Mouse (Mus musculus) thymus, postnatal 36 days (tissue): ENCODE data around the gene Rad9a.

Experiments used
- DNase-seq, 2 experiments: peaks; one replicate each; pipeline ENCODE4 v3.0.0; 2022; ENCODE audit warnings: mixed read lengths in 2 of 2

Rad9a gene

DNA sequence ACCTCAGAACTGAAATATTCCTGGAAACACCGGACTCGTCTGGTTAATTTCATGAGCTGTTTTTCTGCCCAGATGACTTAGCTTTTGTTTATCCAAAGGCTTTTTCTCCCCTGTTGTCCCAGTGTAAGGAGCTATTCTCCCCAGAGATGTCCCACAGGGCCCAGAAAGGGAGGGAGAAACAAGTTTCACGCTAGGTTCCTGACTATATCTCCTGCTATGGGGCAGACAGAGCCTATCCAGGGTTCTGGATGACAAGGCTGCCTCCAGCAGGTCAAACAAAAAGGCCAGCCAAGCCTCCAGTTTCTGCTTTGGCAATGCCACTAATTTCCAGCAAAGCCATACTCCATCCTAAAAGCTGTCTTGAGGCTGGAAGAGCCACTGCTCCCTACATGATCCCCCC lies 16.4 kb upstream of the Rad9a start:
- DNase-seq, result no peak

- no peak for DNase-seq
These were observed 15.7 kb upstream of the Rad9a start for GRCm38 (mm10) chr19:4217140-4217539.

DNA sequence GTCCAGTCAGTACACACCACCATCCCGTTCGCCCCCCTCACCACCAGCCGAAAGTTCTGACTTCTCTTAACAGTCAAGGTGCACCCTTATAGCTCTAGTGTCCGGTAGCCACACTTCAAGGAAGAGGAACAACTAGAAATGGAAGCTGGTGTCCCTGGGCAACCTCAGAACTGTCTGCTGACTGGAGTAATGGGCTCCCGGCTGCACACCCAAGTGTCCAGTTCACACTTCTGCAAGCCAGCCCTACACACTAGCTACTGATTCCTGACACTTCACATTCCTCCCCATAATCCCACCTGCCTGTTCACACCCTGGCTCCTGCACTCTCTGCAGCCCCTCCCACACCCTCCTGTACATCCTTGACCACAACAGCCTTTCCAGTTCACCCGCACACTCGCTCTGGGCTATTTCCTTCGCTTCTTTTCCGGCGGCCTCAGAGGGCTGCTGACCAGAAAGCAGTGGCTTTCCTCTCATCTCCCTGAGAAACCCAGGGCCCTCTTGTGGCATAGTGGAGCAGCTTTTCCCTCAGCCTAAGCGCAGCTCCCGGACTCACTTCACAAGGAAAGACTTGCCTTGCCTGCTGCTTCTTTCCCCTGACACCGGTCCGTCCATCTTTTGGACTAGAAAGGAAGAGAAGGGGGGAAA lies 14.7 kb upstream of the Rad9a start:
- DNase-seq, result no peak

- DNase-seq, result no peak
These were observed 14.0 kb upstream of the Rad9a start for GRCm38 (mm10) chr19:4215451-4215840.

DNA sequence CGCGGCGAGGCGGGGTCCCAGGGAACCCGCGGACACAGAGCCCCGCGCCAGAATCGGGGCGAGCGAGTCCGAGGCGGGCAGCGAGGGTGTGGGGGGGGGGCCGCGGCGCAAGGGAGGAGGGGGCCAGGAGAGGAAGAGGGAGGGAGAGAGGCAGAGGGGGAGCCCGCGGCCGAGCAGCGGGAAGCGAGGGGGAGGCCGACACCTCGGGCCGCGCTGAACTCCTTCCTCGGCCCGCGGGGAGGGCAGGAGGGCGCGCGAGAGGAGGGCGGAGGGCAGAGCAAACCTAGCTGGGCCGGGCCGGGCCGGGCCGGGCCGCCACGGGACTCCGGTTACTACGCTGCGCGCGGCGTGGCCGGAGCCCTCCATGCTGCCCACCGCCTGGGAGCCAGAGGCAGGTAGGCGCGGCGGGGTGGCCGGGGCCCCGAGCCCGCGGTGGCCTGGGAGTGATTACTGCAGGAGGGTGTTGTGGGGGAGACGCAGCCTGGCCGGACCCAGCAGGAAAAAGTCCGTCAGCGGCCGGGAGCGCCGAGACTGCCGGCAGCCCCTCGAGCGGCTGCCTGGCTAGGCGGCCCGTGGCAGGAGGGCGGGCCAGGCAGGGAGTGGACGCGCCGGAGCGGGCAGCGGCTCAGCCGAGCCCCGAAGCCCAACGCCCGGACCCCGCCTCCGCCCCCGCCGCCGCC lies 13.4 kb upstream of the Rad9a start:
- DNase-seq, result peak in 1 of 2 experiments; percentile 46

- DNase-seq, result peak; percentile 59 to 66
These were observed 12.8 kb upstream of the Rad9a start, which contains the start of the genes Clcf1 and AC109138.7 for GRCm38 (mm10) chr19:4214071-4214770. Gene Clcf1 (plus strand): TSS chr19:4214238. Gene AC109138.7 (plus strand): TSS chr19:4214357.

- peak in 1 of 2 experiments; percentile 21 for DNase-seq
These were observed 12.1 kb upstream of the Rad9a start for GRCm38 (mm10) chr19:4213524-4213974.

GRCm38 (mm10) chr19:4211891-4212588 lies 10.6 kb upstream of the Rad9a start:
- no peak for DNase-seq

DNA sequence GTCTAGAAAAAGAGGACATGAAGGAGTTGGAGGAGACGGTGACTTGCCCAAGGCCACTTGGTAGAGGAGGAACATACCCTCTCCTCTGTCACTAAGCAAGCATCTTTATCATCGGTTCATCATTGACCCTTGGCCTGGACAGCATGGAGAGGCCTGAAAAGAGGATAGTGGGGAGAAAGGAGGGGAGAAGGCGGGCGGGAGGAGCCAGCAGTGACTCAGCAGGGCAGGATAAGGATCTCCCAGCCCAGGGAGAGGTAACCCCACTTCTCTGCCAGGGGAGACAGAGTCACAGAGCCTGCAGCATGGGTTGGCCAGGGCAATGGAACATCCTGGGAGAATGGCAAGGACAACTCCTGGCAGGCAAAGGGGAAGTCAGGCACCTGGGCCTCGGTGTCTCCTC lies 7.1 kb upstream of the Rad9a start:
- no peak for DNase-seq

DNA sequence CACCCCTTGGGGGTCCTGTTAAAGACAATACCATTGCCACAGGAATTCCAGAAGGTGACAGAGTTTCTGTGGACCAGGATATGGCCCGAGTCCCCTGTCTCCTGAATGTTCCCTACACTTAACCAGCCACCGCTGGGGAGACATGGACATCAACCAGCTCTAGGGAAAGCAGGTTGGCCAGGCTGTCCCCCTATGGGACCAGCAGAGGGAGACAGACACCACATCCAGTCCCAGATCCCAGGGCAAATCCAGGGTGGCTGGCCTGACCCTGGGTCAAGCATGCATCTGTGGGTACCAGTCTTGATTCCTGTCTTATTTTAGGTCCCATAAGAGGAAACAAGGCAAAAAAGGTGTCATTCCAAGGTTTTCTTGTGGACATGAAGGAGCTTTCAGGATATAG lies 5.5 kb upstream of the Rad9a start:
- DNase-seq, result peak; percentile 52 to 61

DNA sequence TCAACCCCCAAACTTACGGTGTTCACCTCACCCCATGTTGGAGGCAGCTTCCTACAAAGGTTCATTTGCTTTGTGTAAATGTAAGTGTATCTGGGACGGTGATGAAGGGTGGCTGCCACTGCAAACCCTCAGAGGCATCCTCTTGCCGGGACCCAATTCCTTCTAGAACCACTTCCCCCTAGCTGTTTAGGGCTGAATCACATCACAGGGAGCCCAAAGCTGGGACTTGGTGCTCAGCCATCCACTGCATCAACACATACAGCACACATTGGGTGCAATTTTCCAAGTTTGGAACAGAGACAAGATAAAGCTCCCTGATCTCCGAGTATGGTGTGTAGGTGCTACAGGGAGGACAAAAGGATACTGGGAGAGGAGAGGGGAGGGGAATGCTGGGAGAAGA lies 3.4 kb upstream of the Rad9a start:
- DNase-seq, result no peak

DNA sequence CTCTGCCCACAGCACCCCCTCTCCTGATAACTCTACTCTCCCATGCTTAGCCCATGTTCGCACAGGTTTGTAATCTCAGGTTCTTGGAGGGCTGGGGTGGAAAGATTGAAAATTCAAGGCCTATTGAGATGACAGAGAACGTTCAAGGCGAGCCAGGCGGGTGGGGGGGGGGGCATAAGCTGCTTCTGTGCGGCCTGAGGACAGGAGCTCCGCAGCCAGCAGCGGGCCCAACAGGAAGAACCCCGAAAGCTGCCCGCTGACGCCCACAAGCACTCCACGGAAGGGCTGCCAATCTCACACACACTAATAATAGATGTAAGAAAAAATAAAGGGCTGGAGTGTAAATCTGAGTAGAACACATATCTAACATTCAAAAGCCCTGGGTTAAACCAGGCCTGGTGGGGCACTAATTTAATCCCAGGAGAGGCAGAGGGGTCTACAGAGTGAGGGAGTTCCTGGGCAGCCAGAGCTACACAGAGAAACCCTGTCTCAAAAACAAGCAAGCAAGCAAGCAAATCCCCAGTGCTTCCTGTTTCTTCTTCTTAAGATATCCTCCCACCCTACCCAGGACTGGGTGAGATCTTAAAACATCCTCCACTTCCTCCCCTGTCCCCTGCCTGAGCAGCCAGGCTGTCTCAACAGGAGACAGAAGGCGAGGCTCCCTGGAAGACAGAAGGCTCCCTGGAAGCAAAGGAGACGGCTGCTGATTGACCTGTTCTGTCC lies 2.3 kb upstream of the Rad9a start:
- DNase-seq, result peak in 1 of 2 experiments; percentile 52

GRCm38 (mm10) chr19:4203148-4203547 lies 1.7 kb upstream of the Rad9a start:
- peak in 1 of 2 experiments; percentile 46 for DNase-seq

GRCm38 (mm10) chr19:4202149-4202548 lies 687 bp upstream of the Rad9a start:
- DNase-seq, result peak in 1 of 2 experiments; percentile 43

DNA sequence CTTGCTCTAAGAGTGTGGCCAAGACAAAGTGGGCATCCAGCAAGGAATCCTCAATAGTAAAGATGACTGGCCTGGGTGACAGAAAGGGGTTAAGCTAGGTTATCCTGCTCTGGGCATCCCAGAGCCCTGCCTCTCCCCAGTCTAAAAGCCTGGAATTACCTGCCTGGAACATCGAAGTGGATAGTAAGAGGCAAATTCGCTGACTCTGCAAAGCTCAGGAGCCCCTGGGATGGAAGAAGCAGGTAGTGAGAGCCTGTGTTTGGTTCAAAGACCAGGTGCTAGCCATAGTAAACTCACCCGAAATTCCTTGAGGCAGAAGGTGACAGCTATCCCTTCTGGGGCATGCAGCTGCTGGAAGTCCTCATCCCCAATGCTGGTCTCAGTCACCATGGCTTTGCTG lies 4.3 kb downstream of the Rad9a start:
- DNase-seq, result no peak

DNA sequence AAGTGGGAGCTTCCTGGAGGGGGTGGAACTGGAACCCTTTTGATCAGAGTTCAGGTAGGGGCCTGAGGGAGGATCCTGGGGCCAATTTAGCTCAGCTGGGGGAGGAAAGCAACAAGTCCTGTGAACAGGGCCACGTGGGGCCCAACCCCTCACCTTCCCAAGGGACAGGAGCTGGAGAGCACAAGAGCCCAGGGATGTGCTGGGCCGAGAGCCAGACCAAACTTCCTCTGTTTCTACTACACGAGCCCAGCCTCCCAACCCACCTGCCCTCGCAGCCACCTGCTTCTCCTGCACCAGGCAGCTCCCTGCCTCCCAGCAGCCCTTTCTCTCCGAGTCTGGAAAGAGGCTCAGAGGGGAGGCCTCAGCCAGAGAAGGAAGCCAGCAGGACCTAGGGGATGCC lies 4.9 kb downstream of the Rad9a start:
- peak in 1 of 2 experiments; percentile 33 for DNase-seq

- DNase-seq, result no peak
These were observed 5.4 kb downstream of the Rad9a start for GRCm38 (mm10) chr19:4196048-4196447.

- no peak for DNase-seq
These were observed 6.4 kb downstream of the Rad9a start for GRCm38 (mm10) chr19:4194776-4195650.

DNA sequence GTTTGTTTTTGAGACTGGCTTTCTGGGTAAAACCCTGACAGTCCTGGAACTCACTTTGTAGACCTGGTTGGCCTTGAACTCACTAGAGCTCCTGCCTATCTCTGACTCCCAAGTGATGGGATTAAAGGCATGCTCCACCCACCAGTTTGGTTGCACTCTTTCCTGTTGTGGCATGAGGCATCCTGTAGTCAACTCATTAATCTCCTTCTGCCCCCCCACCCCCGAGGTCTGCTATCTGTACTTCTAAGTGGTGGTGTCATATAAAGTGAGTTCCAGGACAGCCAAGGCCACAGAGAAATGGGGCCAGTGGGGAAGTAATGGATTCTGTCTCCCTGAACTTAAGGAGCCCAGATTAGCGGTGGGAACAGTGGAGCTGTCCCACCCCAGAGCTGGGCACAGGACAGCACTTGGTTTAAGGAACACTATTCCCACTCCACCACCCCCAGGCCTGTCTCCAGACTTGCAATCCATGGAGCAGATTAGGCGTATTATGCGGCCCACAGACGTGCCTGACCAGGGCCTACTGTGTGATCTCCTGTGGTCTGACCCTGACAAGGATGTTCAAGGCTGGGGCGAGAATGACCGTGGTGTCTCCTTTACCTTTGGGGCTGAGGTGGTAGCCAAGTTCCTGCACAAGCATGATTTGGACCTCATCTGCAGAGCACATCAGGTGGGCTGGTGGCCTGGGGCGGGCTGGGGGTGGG lies 7.3 kb downstream of the Rad9a start:
- DNase-seq, result peak in 1 of 2 experiments; percentile 19

- DNase-seq, result peak in 1 of 2 experiments; percentile 24
These were observed 8.3 kb downstream of the Rad9a start for GRCm38 (mm10) chr19:4193129-4193528.
